Mouse (Mus musculus) liver, postnatal 0 days (tissue): ENCODE data around the gene Akip1. TPM values are rescaled to one million over a fixed set of nuclear protein-coding genes. Genes with fewer than 3 reads are reported as not detected.

ENCODE experiments used
- ATAC-seq: fragments of 200-750 bp; cut with Nextera tagmentation; 2 replicates; pipeline ENCODE4 v1.8.0; 2017; ENCODE audit warnings: mild to moderate bottlenecking, moderate library complexity
- DNase-seq: peaks from one replicate; pipeline ENCODE4 v3.0.0-alpha.2; 2016
- H3K27ac ChIP-seq: fragments of 300-500 bp; sonication (generic); 2 replicates; pipeline ENCODE4 v1.5.1; 2014; ENCODE audit warnings: antibody characterized with exemption, moderate library complexity, mild to moderate bottlenecking, low read depth
- H3K27me3 ChIP-seq: fragments of 300-500 bp; sonication (generic); 2 replicates; pipeline ENCODE4 v1.6.1; 2014; ENCODE audit warnings: low read length, control low read depth, mixed read lengths; ENCODE audit not compliant: insufficient read depth
- H3K36me3 ChIP-seq: fragments of 300-500 bp; sonication (generic); replicated peaks from 2 replicates; pipeline ENCODE4 v1.6.1; 2014; ENCODE audit warnings: mild to moderate bottlenecking, control low read depth, low read length, moderate library complexity, mixed read lengths; ENCODE audit not compliant: insufficient read depth
- H3K4me1 ChIP-seq: fragments of 300-500 bp; sonication (generic); 2 replicates; pipeline ENCODE4 v1.6.1; 2014; ENCODE audit warnings: antibody characterized with exemption, mild to moderate bottlenecking, control low read depth; ENCODE audit not compliant: insufficient read depth
- H3K4me2 ChIP-seq: fragments of 300-500 bp; sonication (generic); 2 replicates; pipeline ENCODE4 v1.6.1; 2014; ENCODE audit warnings: low read depth, mild to moderate bottlenecking, low read length, moderate library complexity, mixed read lengths
- H3K4me3 ChIP-seq: fragments of 300-500 bp; sonication (generic); 2 replicates; pipeline ENCODE4 v1.5.1; 2014; ENCODE audit warnings: low read depth, low read length
- H3K9ac ChIP-seq: fragments of 300-500 bp; sonication (generic); replicated peaks from 2 replicates; pipeline ENCODE4 v1.6.1; 2014; ENCODE audit warnings: mild to moderate bottlenecking, moderate library complexity
- H3K9me3 ChIP-seq: fragments of 300-500 bp; sonication (generic); 2 replicates; pipeline ENCODE4 v1.6.1; 2016; ENCODE audit warnings: mild to moderate bottlenecking, control low read depth, low read length, mixed read lengths
- CTCF ChIP-seq: sonication (generic); IDR thresholded peaks from 2 replicates; pipeline ENCODE4 v1.5.1; 2016; ENCODE audit warnings: antibody characterized with exemption, low read depth
- EP300 ChIP-seq: IDR thresholded peaks from 2 replicates; pipeline ENCODE4 v1.6.1; 2016; ENCODE audit warnings: antibody characterized with exemption, low read depth, mild to moderate bottlenecking
- WGBS: fragments of 180-500 bp; shearing (Covaris S2); extraction: QIAGEN DNeasy Blood & Tissue Kit; methylation state at CpG from one replicate; pipeline ENCODE4 v1.1.7; 2014; ENCODE audit not compliant: insufficient replicate concordance; 5-methylcytosine and 5-hydroxymethylcytosine counted together
- polyA plus RNA-seq: library from polyadenylated mRNA; unstranded; fragments of >200 nt; fragmentation: Nextera tagmentation; extraction: Ambion mirVana; gene quantifications from 2 replicates; pipeline ENCODE4 v1.2.1, GENCODE M21; 2015

The Akip1 gene
- polyA plus RNA-seq, 1 experiment from 2014 or later, result 24.5 TPM

GRCm38 (mm10) chr7:109690101-109690500, 13.4 kb upstream of the Akip1 start:
- Histone ChIP-seq H3K9me3 (no peaks in the 10 kb centered on the region), H3K4me3 (no peak overlapping the region), H3K4me2 (no peak overlapping the region), H3K27ac (no peak overlapping the region), H3K27me3 (no peaks in the 10 kb centered on the region), H3K9ac (no peak overlapping the region), H3K4me1 (no peaks in the 10 kb centered on the region; the same call in 1 of the 2 replicates), H3K36me3 (no peaks in the 10 kb centered on the region)
- DNase-seq (no peak), ATAC-seq (no peak)
- no peak for TF ChIP-seq EP300
- peak; percentile 43 for TF ChIP-seq CTCF
- 81% methylated on average over 3 of the region's 3 CpGs for WGBS

- Histone ChIP-seq H3K9ac (no peak overlapping the region), H3K4me2 (no peak overlapping the region), H3K27ac (no peak overlapping the region), H3K4me3 (no peak overlapping the region), H3K36me3 (no peaks in the 10 kb centered on the region), H3K9me3 (no peaks in the 10 kb centered on the region), H3K27me3 (no peaks in the 10 kb centered on the region), H3K4me1 (no peaks in the 10 kb centered on the region; the same call in 1 of the 2 replicates)
- DNase-seq (no peak), ATAC-seq (no peak)
- TF ChIP-seq CTCF (no peak), EP300 (no peak)
- WGBS, result 81% methylated on average over 5 of the region's 5 CpGs
Observed at GRCm38 (mm10) chr7:109690961-109691360, 12.5 kb upstream of the Akip1 start.

GRCm38 (mm10) chr7:109694576-109695338, 8.7 kb upstream of the Akip1 start:
- H3K4me2 ChIP-seq, result no peak overlapping the region
- TF ChIP-seq EP300 (no peak), CTCF (no peak)
- 81% methylated on average over 13 of the region's 13 CpGs for WGBS
- H3K9ac ChIP-seq, result no peak overlapping the region
- no peak overlapping the region for H3K27ac ChIP-seq
- H3K4me3 ChIP-seq, result no peak overlapping the region
- no peak for DNase-seq
- H3K4me1 ChIP-seq, result no peaks in the 10 kb centered on the region
- H3K9me3 ChIP-seq, result no peaks in the 10 kb centered on the region
- H3K27me3 ChIP-seq, result no peaks in the 10 kb centered on the region
- H3K36me3 ChIP-seq, result no peaks in the 10 kb centered on the region
- no peak for ATAC-seq

DNA sequence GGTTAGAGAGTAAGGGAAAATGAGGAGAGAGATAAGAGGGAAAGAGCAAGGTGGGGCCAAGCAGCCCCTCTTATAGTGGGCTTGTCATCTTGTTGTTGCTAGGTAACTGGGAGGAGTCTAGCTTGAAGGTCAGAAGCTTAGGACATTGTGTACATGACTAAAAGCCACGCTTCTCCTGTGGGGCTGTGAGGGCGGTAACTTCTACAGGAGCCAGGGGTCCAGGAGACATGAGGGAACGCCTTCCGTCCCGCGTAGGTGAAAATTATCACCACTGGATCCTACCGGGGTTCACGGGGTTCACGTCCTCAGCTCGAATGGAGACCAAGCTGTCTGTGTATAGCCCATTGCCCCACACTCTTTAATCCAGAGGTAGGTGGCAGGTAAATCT, 8.2 kb upstream of the Akip1 start:
- no peak for DNase-seq
- TF ChIP-seq EP300, result no peak
- TF ChIP-seq CTCF, result no peak

GRCm38 (mm10) chr7:109700213-109700612, 3.3 kb upstream of the Akip1 start:
- TF ChIP-seq CTCF (peak; percentile 45), EP300 (no peak)
- no peaks in the 10 kb centered on the region for H3K9me3 ChIP-seq
- H3K4me1 ChIP-seq, result peaks cover 4% of the 10 kb centered on the region; the same call in 1 of the 2 replicates
- H3K27ac ChIP-seq, result no peak overlapping the region
- DNase-seq (no peak), ATAC-seq (no peak)
- H3K36me3 ChIP-seq, result no peaks in the 10 kb centered on the region
- no peak overlapping the region for H3K9ac ChIP-seq
- no peak overlapping the region for H3K4me3 ChIP-seq
- H3K4me2 ChIP-seq, result no peak overlapping the region
- H3K27me3 ChIP-seq, result no peaks in the 10 kb centered on the region

More for the DNA sequence above, 8.2 kb upstream of the Akip1 start:
- H3K9me3 ChIP-seq, result no peaks in the 10 kb centered on the region
- H3K9ac ChIP-seq, result no peak overlapping the region
- H3K36me3 ChIP-seq, result no peaks in the 10 kb centered on the region
- no peak overlapping the region for H3K27ac ChIP-seq
- H3K4me1 ChIP-seq, result no peaks in the 10 kb centered on the region
- no peak overlapping the region for H3K4me3 ChIP-seq
- WGBS, result 94% methylated on average over 10 of the region's 10 CpGs
- H3K4me2 ChIP-seq, result no peak overlapping the region
- no peak for ATAC-seq
- H3K27me3 ChIP-seq, result no peaks in the 10 kb centered on the region

GRCm38 (mm10) chr7:109702721-109703120, 769 bp upstream of the Akip1 start:
- Histone ChIP-seq H3K4me2 (no peak overlapping the region), H3K4me3 (no peak overlapping the region)
- TF ChIP-seq CTCF (no peak), EP300 (no peak)

More at GRCm38 (mm10) chr7:109702721-109703120, 769 bp upstream of the Akip1 start:
- no peaks in the 10 kb centered on the region for H3K9me3 ChIP-seq
- peaks cover 4% of the 10 kb centered on the region; the same call in 1 of the 2 replicates for H3K4me1 ChIP-seq
- DNase-seq, result no peak
- H3K27me3 ChIP-seq, result no peaks in the 10 kb centered on the region
- WGBS, result 63% methylated on average over 4 of the region's 4 CpGs
- no peak overlapping the region for H3K9ac ChIP-seq
- H3K36me3 ChIP-seq, result no peaks in the 10 kb centered on the region
- no peak for ATAC-seq
- H3K27ac ChIP-seq, result no peak overlapping the region
